Mouse (Mus musculus): ENCODE data around the gene Tspo2. TPM values are rescaled to one million over a fixed set of nuclear protein-coding genes. Genes with fewer than 3 reads are reported as not detected.

Gene Tspo2
- polyA plus RNA-seq, 1 experiment from 2014 or later = 0.26 TPM

DNA sequence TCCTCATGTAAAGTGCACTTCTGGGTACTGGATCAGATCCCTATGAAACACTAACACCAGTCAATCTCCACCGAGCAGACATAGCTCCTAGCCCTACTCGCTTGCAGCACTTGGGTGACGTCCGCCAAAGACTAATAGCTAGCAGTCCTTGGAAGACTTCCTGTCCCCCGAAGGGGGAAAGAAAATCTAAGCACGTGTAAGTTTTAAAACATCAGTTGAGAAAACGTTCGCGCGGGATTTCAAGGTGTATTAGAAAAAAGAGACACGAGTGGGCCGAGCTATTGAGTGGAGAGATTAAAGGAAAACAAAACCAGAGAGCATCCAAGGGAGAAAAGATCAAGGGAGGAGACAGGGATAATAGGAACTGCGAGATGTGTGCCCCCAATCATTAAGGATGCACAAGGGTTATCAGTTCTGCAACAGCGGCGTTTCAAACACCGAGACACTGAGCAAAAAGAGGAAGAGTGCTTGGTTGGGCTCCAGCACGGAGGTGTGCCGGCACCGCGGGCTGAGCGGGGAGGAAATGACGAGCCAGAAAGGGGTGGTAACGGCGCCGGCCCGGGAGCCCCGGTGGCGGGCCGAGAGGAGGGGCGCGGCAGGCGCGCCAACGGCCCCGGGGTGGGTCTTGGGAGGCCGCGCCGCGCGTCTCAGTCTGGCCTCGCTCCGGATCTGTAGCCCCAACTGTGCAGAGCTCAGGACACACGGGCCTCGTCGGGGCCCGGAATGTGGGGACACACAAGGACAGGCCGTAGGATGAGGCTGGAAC is 42.6 kb downstream of the Tspo2 start:
- DNase-seq (ENCODE audit: low spot score) = peak; percentile 57
- Histone ChIP-seq H3K4me1 (replicated peaks) (peaks cover 29% of the 10 kb centered on the region), H3K4me3 (peak overlapping the region; percentile 90), H3K9me3 (no peaks in the 10 kb centered on the region), H3K27me3 (ENCODE audit: insufficient read depth, poor library complexity, severe bottlenecking) (no peaks in the 10 kb centered on the region), H3K36me3 (peaks cover 32% of the 10 kb centered on the region), H3K27ac (peak overlapping the region; percentile 99)
- under 1% methylated on average over 47 of the region's 47 CpGs for WGBS

DNA sequence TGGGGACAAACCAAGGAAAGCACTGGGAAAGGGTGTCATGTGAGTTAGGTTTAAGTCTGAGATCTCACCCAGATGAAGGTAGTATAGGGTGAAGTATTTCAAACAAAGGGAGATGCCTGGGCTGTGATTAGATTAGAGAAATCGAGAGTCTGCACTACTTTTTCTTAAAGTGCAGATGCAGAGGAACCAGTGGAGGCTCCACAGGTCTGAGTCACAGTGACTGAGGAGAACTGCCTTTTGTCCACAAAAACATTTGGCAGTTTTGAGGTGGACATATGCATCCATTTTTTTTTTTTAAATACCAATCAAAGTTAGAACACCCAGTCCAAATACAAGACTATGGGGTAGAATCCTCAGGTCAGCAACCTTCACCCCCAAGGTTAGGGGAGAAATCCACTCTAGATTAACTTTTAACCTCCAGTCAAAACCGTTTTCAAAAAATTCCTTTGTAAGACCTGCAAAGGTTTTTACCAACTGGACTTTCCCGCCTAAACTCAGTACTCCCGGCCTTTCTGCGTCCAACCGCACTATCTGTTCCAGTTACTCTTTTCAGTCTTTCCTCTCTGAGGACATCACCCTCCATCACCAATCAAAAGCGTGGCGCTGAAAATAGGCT is 43.3 kb downstream of the Tspo2 start:
- Histone ChIP-seq H3K36me3 (peaks cover 28% of the 10 kb centered on the region), H3K4me3 (peak overlapping the region; percentile 90), H3K4me1 (replicated peaks) (peaks cover 29% of the 10 kb centered on the region), H3K27ac (peak overlapping the region; percentile 99), H3K9me3 (no peaks in the 10 kb centered on the region), H3K27me3 (ENCODE audit: insufficient read depth, poor library complexity, severe bottlenecking) (no peaks in the 10 kb centered on the region)
- DNase-seq (ENCODE audit: low spot score) = no peak
- WGBS = 25% methylated on average over 8 of the region's 8 CpGs

DNA sequence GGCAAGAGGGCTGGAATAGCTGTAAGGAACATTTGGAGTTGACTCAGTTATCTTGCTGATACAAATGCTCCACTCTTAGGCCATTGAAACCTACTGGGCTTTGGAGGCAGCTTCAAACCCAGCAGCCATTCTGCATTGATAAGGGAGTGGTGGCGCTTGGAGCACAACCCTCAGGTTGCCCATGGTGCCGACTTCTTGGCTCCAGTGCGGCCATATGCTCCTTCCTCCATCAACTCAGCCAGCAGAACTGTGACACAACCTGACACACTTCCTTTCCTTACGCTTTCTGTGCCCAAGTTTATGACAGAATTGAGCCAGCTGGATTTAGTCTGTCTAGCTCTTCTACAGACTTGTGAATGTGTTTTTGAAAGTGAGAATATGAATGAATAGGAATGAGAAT is 44.2 kb downstream of the Tspo2 start:
- H3K4me1 ChIP-seq (replicated peaks) = peaks cover 28% of the 10 kb centered on the region
- 89% methylated on average over 4 of the region's 4 CpGs for WGBS
- peak overlapping the region; percentile 99 for H3K27ac ChIP-seq
- H3K4me3 ChIP-seq = peak overlapping the region; percentile 90
- H3K36me3 ChIP-seq = peaks cover 26% of the 10 kb centered on the region; the same call in 1 of the 2 replicates
- no peaks in the 10 kb centered on the region for H3K9me3 ChIP-seq
- H3K27me3 ChIP-seq (ENCODE audit: insufficient read depth, poor library complexity, severe bottlenecking) = no peaks in the 10 kb centered on the region
- no peak for DNase-seq (ENCODE audit: low spot score)

DNA sequence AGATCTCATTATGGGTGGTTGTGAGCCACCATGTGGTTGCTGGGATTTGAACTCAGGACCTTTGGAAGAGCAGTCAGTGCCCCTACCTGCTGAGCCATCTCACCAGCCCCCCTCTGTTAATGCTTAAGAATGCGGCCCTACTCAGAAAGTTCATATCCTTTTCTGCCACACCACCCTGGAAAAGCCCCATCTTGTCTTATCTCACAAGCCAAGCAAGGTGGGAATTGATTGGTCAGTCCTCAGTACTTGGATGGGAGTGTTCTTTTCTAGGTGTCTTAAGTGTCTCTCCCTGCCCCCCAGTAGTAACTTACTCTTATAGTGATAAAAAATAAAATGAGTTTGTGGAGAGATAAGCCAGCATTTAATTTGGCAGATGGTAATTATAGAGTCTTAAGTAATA is 46.6 kb downstream of the Tspo2 start:
- Histone ChIP-seq H3K36me3 (peaks cover 30% of the 10 kb centered on the region), H3K27me3 (ENCODE audit: insufficient read depth, poor library complexity, severe bottlenecking) (no peaks in the 10 kb centered on the region), H3K4me3 (no peak overlapping the region), H3K9me3 (no peaks in the 10 kb centered on the region), H3K27ac (no peak overlapping the region), H3K4me1 (replicated peaks) (peaks cover 14% of the 10 kb centered on the region)
- 84% methylated on average over 1 of the region's 1 CpGs for WGBS
- DNase-seq (ENCODE audit: low spot score) = no peak

DNA sequence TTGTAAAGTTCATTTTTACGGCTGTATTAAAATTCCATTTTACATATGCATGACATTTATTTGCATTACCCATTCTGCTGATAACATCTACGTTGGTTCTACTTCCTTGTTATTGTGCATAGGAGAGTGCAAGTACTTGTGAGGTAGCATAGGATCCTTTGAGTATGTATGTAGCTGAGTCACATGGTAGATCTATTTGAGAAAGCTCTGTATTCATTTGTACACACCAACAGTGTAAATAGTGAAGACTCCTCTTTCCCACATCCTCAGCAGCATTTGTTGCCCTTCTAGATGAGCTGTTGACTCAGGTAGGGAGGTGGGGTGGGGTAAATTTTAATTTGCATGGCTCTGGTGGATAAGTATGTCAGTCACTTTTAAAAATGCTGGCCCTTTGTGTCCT is 47.5 kb downstream of the Tspo2 start:
- WGBS = 93% methylated on average over 2 of the region's 2 CpGs
- Histone ChIP-seq H3K36me3 (peaks cover 39% of the 10 kb centered on the region), H3K4me1 (replicated peaks) (peaks cover 14% of the 10 kb centered on the region), H3K4me3 (no peak overlapping the region), H3K27me3 (ENCODE audit: insufficient read depth, poor library complexity, severe bottlenecking) (no peaks in the 10 kb centered on the region), H3K9me3 (no peaks in the 10 kb centered on the region), H3K27ac (no peak overlapping the region)
- DNase-seq (ENCODE audit: low spot score) = no peak

DNA sequence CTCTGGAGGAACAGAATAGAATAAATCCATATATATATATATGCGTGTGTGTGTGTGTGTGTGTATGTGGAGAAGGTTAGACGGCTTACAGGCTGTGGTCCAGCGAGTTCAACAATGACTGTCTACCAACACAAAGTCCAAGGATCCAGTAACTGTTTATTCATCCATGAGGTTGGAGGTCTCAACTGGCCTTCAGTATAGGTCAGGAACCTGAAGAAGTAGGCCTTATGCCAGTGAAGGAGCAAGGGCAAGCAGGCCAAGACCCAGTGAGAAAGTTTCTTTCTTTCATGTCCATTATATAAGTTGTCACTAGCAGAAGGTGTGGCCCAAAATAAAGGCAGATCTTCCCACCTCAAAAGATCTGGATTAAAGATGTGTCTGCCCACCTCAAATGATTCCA is 48.6 kb downstream of the Tspo2 start:
- 95% methylated on average over 3 of the region's 3 CpGs for WGBS
- H3K27me3 ChIP-seq (ENCODE audit: insufficient read depth, poor library complexity, severe bottlenecking) = no peaks in the 10 kb centered on the region

DNA sequence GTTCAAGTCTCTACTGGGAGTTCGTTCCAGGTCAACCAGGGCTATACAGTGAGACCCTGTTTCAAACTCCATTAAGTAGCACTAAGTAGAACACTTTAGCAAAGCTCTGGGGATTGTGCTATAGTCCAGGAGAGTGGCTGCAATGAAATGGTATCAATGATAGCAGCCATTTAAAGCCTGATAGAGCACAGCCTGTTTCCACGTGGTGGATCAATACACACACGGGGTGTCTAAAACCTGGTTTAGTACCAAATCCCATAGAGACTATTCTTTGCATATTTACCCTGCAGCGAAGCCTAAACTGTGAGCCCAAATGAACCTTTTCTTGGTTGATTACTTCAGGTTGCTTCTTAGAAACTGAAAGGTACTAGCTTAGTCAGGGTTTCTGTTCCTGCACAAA is 49.6 kb downstream of the Tspo2 start:
- WGBS = 88% methylated on average over 4 of the region's 4 CpGs
- H3K36me3 ChIP-seq = peaks cover 56% of the 10 kb centered on the region
- no peak for DNase-seq (ENCODE audit: low spot score)
- H3K4me1 ChIP-seq (replicated peaks) = no peaks in the 10 kb centered on the region
- H3K9me3 ChIP-seq = no peaks in the 10 kb centered on the region
- no peak overlapping the region for H3K27ac ChIP-seq
- H3K4me3 ChIP-seq = no peak overlapping the region
- no peaks in the 10 kb centered on the region for H3K27me3 ChIP-seq (ENCODE audit: insufficient read depth, poor library complexity, severe bottlenecking)

More for the DNA sequence above, 48.6 kb downstream of the Tspo2 start:
- H3K27ac ChIP-seq = no peak overlapping the region
- no peak for DNase-seq (ENCODE audit: low spot score)
- no peak overlapping the region for H3K4me3 ChIP-seq
- peaks cover 50% of the 10 kb centered on the region for H3K36me3 ChIP-seq
- H3K9me3 ChIP-seq = no peaks in the 10 kb centered on the region
- peaks cover 8% of the 10 kb centered on the region for H3K4me1 ChIP-seq (replicated peaks)

Other genes with a start within 250 kb of the Tspo2 start
- 0.06 TPM in 1 of 2 replicates, not detected in the other for gene Trem1, start 218.8 kb downstream of the Tspo2 start, polyA plus RNA-seq (2016; fragmentation: Nextera tagmentation; extraction: Ambion mirVana)
- gene Trem3, start 203.7 kb downstream of the Tspo2 start, polyA plus RNA-seq (2016; fragmentation: Nextera tagmentation; extraction: Ambion mirVana) = not detected in 2 replicates
- not detected in 2 replicates for gene Treml4, start 187.2 kb downstream of the Tspo2 start, polyA plus RNA-seq (2016; fragmentation: Nextera tagmentation; extraction: Ambion mirVana)
- 0.30 and 0.47 TPM in 2 replicates for gene Treml2, start 152.0 kb downstream of the Tspo2 start, polyA plus RNA-seq (2016; fragmentation: Nextera tagmentation; extraction: Ambion mirVana)
- 0.10 and 0.15 TPM in 2 replicates for gene B430306N03Rik, start 135.4 kb downstream of the Tspo2 start, polyA plus RNA-seq (2016; fragmentation: Nextera tagmentation; extraction: Ambion mirVana)
- gene Trem2, start 105.1 kb downstream of the Tspo2 start, polyA plus RNA-seq (2016; fragmentation: Nextera tagmentation; extraction: Ambion mirVana) = 1.2 and 3.5 TPM in 2 replicates
- gene Treml1, start 91.6 kb downstream of the Tspo2 start, polyA plus RNA-seq (2016; fragmentation: Nextera tagmentation; extraction: Ambion mirVana) = 1.8 and 2.5 TPM in 2 replicates
- gene Nfya, start 41.6 kb downstream of the Tspo2 start, polyA plus RNA-seq (2016; fragmentation: Nextera tagmentation; extraction: Ambion mirVana) = 19.2 and 19.5 TPM in 2 replicates
- 81.8 and 99.4 TPM in 2 replicates for gene Oard1, start 41.5 kb downstream of the Tspo2 start, polyA plus RNA-seq (2016; fragmentation: Nextera tagmentation; extraction: Ambion mirVana)
- gene Apobec2, start 18.6 kb downstream of the Tspo2 start, polyA plus RNA-seq (2016; fragmentation: Nextera tagmentation; extraction: Ambion mirVana) = 0.98 and 1.4 TPM in 2 replicates
- 0.07 and 0.56 TPM in 2 replicates for gene Unc5cl, start 3.4 kb upstream of the Tspo2 start, polyA plus RNA-seq (2016; fragmentation: Nextera tagmentation; extraction: Ambion mirVana)

Data from hindbrain, embryonic 10.5 days (tissue).